Comparison of ENCODE assay signal across 34 mouse cellular contexts in the genomic region with DNA sequence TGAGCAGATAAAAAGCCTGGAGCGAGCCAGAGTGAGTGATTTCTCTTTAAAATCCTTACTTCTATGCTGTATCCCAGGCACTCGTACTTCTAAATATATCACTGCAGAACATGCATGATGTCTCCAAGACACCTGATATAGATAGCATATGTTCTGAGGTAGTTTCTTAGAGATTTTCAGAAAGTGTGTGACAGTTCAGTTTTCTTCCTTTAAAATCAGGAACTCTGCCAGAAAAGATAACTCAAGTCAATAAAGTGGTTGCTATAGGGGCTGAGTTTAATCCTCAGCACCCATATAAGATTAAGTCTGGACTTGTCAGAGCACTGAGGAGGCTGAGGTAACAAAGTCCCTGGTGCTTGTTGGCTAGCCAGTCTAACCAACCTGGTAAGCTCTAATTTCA.
"Had no signal": no experiment of that assay in that cellular context is flagged by ENCODE, and none has a peak within 500 bp of the region (broad histone marks: within the 10 kb centered on the region; RNA-seq: fewer than 3 reads in every experiment).

No protein-coding gene starts in this region.

- H3K4me3 ChIP-seq: heart, embryonic 10.5 days; heart, embryonic 12.5 days; heart, embryonic 13.5 days; heart, embryonic 15.5 days; hindbrain, embryonic 10.5 days; hindbrain, embryonic 12.5 days; hindbrain, embryonic 13.5 days; hindbrain, embryonic 15.5 days; intestine, embryonic 15.5 days; kidney, embryonic 15.5 days; layer of hippocampus, adult 2 months had no signal

- H3K27me3 ChIP-seq: heart, embryonic 12.5 days; heart, embryonic 13.5 days; heart, embryonic 15.5 days; hindbrain, embryonic 12.5 days; hindbrain, embryonic 13.5 days; hindbrain, embryonic 15.5 days; intestine, embryonic 15.5 days; kidney, embryonic 15.5 days had no signal

- DNase-seq: heart, postnatal 10 days; heart, postnatal 14 days; heart, postnatal 36 days; heart, postnatal 4 days; kidney, adult 11 months; kidney, adult 18-20 months; kidney, adult 2 months; kidney, adult 8-10 months; kidney, adult 9 months; kidney, postnatal 10 days; kidney, postnatal 14 days; kidney, postnatal 25 days; kidney, postnatal 36 days; kidney, postnatal 4 days; layer of hippocampus, adult 9-11 months; layer of hippocampus, postnatal 36 days had no signal

- H3K9ac ChIP-seq: heart, embryonic 12.5 days; heart, embryonic 13.5 days; heart, embryonic 15.5 days; hindbrain, embryonic 12.5 days; hindbrain, embryonic 13.5 days; hindbrain, embryonic 14.5 days; hindbrain, embryonic 15.5 days; intestine, embryonic 15.5 days; kidney, embryonic 15.5 days had no signal

- H3K9me3 ChIP-seq: heart, embryonic 10.5 days; heart, embryonic 12.5 days; heart, embryonic 13.5 days; heart, embryonic 15.5 days; hindbrain, embryonic 10.5 days; hindbrain, embryonic 12.5 days; hindbrain, embryonic 13.5 days; hindbrain, embryonic 15.5 days; intestine, embryonic 15.5 days; kidney, embryonic 15.5 days had no signal

- ATAC-seq: hindbrain, embryonic 16.5 days; hindbrain, postnatal 0 days; inflammation-experienced regulatory T-cells, adult 6 months; intestine, embryonic 15.5 days; intestine, embryonic 16.5 days; intestine, postnatal 0 days had no signal

- H3K4me1 ChIP-seq: hindbrain, embryonic 10.5 days; hindbrain, embryonic 12.5 days; hindbrain, embryonic 13.5 days; hindbrain, embryonic 15.5 days; intestine, embryonic 15.5 days; kidney, embryonic 15.5 days had no signal

- H3K27ac ChIP-seq: heart, embryonic 10.5 days; heart, embryonic 13.5 days; heart, embryonic 15.5 days; hindbrain, embryonic 10.5 days; hindbrain, embryonic 12.5 days; hindbrain, embryonic 13.5 days; hindbrain, embryonic 14.5 days; hindbrain, embryonic 15.5 days; hindbrain, postnatal 0 days; intestine, embryonic 15.5 days; kidney, embryonic 15.5 days; kidney, postnatal 0 days; layer of hippocampus, adult 2 months had no signal
